ENCODE assay signal across 10 mouse cellular contexts in the genomic region with DNA sequence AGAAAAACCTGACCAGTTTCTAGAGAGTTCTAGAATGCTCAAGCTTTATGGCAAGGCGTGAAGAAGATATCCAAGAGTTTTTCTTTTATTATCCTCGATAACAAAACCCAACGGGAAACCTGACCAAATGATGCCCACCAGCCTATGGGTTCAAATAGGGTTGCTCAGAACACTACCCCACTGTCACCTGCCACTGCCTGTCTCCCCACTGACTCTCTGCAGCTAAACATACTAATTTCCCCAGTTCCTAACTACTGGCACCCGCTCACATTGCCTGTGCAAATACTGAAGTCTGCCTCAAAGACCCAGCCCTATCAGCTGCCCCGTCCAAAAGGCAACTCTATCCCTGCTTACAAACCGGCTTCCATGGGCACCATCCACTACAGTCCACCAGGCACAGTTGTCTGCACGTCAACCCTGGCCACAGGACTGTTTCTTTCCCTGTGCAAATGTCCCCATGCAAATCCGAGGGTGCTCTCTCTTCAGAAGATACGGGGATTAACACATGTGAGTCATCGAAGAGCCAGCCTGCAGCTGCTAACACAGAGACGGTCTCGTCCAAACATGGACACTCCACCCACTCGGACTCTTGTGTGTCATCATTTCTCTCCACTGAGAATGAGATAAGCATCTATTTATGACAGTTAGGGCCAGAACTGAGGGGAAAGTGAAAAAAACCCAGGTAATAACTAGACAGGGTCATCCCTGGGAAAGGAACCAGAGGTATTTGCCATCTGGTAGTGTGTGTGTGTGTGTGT. TPM values are rescaled to one million over a fixed set of nuclear protein-coding genes. Genes with fewer than 3 reads are reported as not detected.
DNase-seq lines count a peak whose midpoint lies in the region; ATAC-seq and TF ChIP-seq lines count a peak whose summit lies in the region.
"Had no signal": no experiment of that assay in that cellular context is flagged by ENCODE, and none has a peak within 500 bp of the region (broad histone marks: within the 10 kb centered on the region; RNA-seq: fewer than 3 reads in every experiment).

No protein-coding gene starts in this region.

- 81% methylated on average over 13 of the region's 13 CpGs for WGBS in heart, embryonic 12.5 days
- WGBS in limb, embryonic 15.5 days, result 80% methylated on average over 13 of the region's 13 CpGs
- 82% methylated on average over 13 of the region's 13 CpGs for WGBS in midbrain, postnatal 0 days

- H3K9ac ChIP-seq in heart, embryonic 12.5 days, result no peak overlapping the region
- no peak overlapping the region for H3K9ac ChIP-seq in limb, embryonic 15.5 days
- H3K9ac ChIP-seq in midbrain, postnatal 0 days (replicated peaks; ENCODE audit: low read length, poor library complexity, severe bottlenecking), result no peak overlapping the region
- H3K9ac ChIP-seq: liver, embryonic 13.5 days had no signal

- intact Hi-C loops in heart, postnatal 36 days (cut with DNase I), result no loop called here

- peaks cover 51% of the 10 kb centered on the region for H3K4me1 ChIP-seq in heart, embryonic 12.5 days (replicated peaks)
- H3K4me1 ChIP-seq in limb, embryonic 15.5 days, result peaks cover 25% of the 10 kb centered on the region
- 0 out of 2 replicates have a peak, but pooled peaks cover 3% of the 10 kb centered on the region for H3K4me1 ChIP-seq in midbrain, postnatal 0 days (ENCODE audit: insufficient read depth, low read length)

- no peaks in the 10 kb centered on the region; the same call in none of the 2 replicates for H3K36me3 ChIP-seq in heart, embryonic 12.5 days
- no peaks in the 10 kb centered on the region for H3K36me3 ChIP-seq in limb, embryonic 15.5 days
- no peaks in the 10 kb centered on the region for H3K36me3 ChIP-seq in midbrain, postnatal 0 days (ENCODE audit: insufficient read depth, low read length)
- H3K36me3 ChIP-seq: liver, embryonic 13.5 days had no signal

- H3K4me2 ChIP-seq in heart, embryonic 12.5 days, result no peak overlapping the region
- H3K4me2 ChIP-seq in limb, embryonic 15.5 days, result no peak overlapping the region
- H3K4me2 ChIP-seq in midbrain, postnatal 0 days (ENCODE audit: low read depth, low read length, poor library complexity, severe bottlenecking), result no peak overlapping the region
- H3K4me2 ChIP-seq: liver, embryonic 13.5 days had no signal

- H3K27ac ChIP-seq in heart, embryonic 12.5 days (ENCODE audit: poor library complexity, severe bottlenecking), result no peak overlapping the region
- no peak overlapping the region for H3K27ac ChIP-seq in limb, embryonic 15.5 days
- no peak overlapping the region for H3K27ac ChIP-seq in midbrain, postnatal 0 days (ENCODE audit: low read depth, low read length)
- H3K27ac ChIP-seq: liver, embryonic 13.5 days had no signal

- no peak for DNase-seq in heart, postnatal 36 days
- peak; percentile 64 for DNase-seq in gastrocnemius, adult 18-20 months (ENCODE audit: low spot score)
- no peak for DNase-seq in midbrain, postnatal 0 days (ENCODE audit: low spot score)
- no peak for DNase-seq in urinary bladder, adult 18-20 months (ENCODE audit: low spot score in 2 of 2)
- no peak for DNase-seq in embryo, embryonic 10 days (ENCODE audit: low spot score)
- DNase-seq: cerebellum, postnatal 25 days; liver, embryonic 13.5 days had no signal

- no peak for TF ChIP-seq CTCF in midbrain, postnatal 0 days (IDR thresholded peaks at IDR 0.05)

- no peak overlapping the region for H3K4me3 ChIP-seq in heart, embryonic 12.5 days
- H3K4me3 ChIP-seq in limb, embryonic 15.5 days, result no peak overlapping the region
- H3K4me3 ChIP-seq in midbrain, postnatal 0 days (ENCODE audit: low read depth, low read length), result no peak overlapping the region
- H3K4me3 ChIP-seq: liver, embryonic 13.5 days had no signal

- no peaks in the 10 kb centered on the region for H3K9me3 ChIP-seq in heart, embryonic 12.5 days (replicated peaks)
- no peaks in the 10 kb centered on the region for H3K9me3 ChIP-seq in limb, embryonic 15.5 days
- no peaks in the 10 kb centered on the region for H3K9me3 ChIP-seq in midbrain, postnatal 0 days (ENCODE audit: low read length)
- H3K9me3 ChIP-seq: liver, embryonic 13.5 days had no signal

- ATAC-seq in heart, embryonic 12.5 days (ENCODE audit: insufficient number of reproducible peaks, low FRiP score), result 0 out of 2 replicates have a peak, but pooled peaks have one; percentile 7
- ATAC-seq in CD4-positive, CD25-positive, alpha-beta regulatory T cell, adult 4 months, result peak; percentile 53
- peak; percentile 68; the same call in 1 of the 2 replicates for ATAC-seq in limb, embryonic 15.5 days (ENCODE audit: insufficient number of reproducible peaks, low FRiP score, low TSS enrichment, low read depth)
- ATAC-seq in midbrain, postnatal 0 days (ENCODE audit: low FRiP score), result no peak

- H3K27me3 ChIP-seq in heart, embryonic 12.5 days (replicated peaks), result no peaks in the 10 kb centered on the region
- H3K27me3 ChIP-seq in limb, embryonic 15.5 days, result no peaks in the 10 kb centered on the region
- no peaks in the 10 kb centered on the region for H3K27me3 ChIP-seq in midbrain, postnatal 0 days (ENCODE audit: insufficient read depth, low read length)
- H3K27me3 ChIP-seq: liver, embryonic 13.5 days had no signal

RNA-seq across cellular contexts. Expression of a gene that starts 48.0 kb away (rescaled TPM):
- polyA plus RNA-seq in heart, embryonic 12.5 days (2016; fragmentation: Nextera tagmentation; extraction: Ambion mirVana), result 66.8 and 69.2 TPM in 2 replicates
- total RNA-seq in heart, postnatal 36 days (2021), result 10 to 100 TPM; 65.5 to 73.0 TPM
- polyA plus RNA-seq in CD4-positive, CD25-positive, alpha-beta regulatory T cell, adult 4 months (2017; shearing (Covaris generic)), result 100 to 1,000 TPM; 414 to 617 TPM
- 10 to 100 TPM; 17.6 to 20.4 TPM for total RNA-seq in gastrocnemius, adult 18-20 months (2021)
- 99.6 and 100 TPM in 2 replicates for polyA plus RNA-seq in limb, embryonic 15.5 days (2015; fragmentation: Nextera tagmentation; extraction: Ambion mirVana)
- 20.6 and 29.2 TPM in 2 replicates for total RNA-seq in midbrain, postnatal 0 days (2014; rRNA removed)
- polyA plus RNA-seq in midbrain, postnatal 0 days (2015; fragmentation: Nextera tagmentation; extraction: Ambion mirVana), result 13.9 and 15.4 TPM in 2 replicates
